Mouse (Mus musculus) MEL-GATA-1-ER (cell line): ENCODE measurements around the gene Pnpla7.
A peak's percentile ranks its signal among the peaks of the same experiment; 100 is the strongest.
"Not testable (repeated sequence)": the region's sequence is repeated elsewhere in the genome, so short reads cannot be mapped to it uniquely, and the experiment has no call there.

ENCODE experiments used
- DNase-seq: peaks from one replicate; pipeline ENCODE4 v3.0.0-alpha.2; 2012; ENCODE audit warnings: low read depth; ENCODE audit errors: extremely low read depth

Gene Pnpla7

GRCm38 (mm10) chr2:24975704-24976297 is at the start of gene Pnpla7:
TSS of gene Pnpla7 (plus strand) at chr2:24976033.
- DNase-seq, result peak; percentile 83

- DNase-seq, result peak; percentile 70
These were observed 49.4 kb upstream of the Pnpla7 start for GRCm38 (mm10) chr2:24926345-24926964.

- no peak for DNase-seq
These were observed 48.9 kb upstream of the Pnpla7 start for GRCm38 (mm10) chr2:24926965-24927358.

- no peak for DNase-seq
These were observed 47.9 kb upstream of the Pnpla7 start for GRCm38 (mm10) chr2:24927810-24928479.

GRCm38 (mm10) chr2:24929119-24929518 is 46.7 kb upstream of the Pnpla7 start:
- DNase-seq, result no peak

- DNase-seq, result no peak
These were observed 46.2 kb upstream of the Pnpla7 start for GRCm38 (mm10) chr2:24929593-24929992.

GRCm38 (mm10) chr2:24934441-24934963 is 41.3 kb upstream of the Pnpla7 start:
- no peak for DNase-seq

GRCm38 (mm10) chr2:24935057-24935796 is 40.6 kb upstream of the Pnpla7 start, which contains the start of gene Arrdc1:
TSS of gene Arrdc1 (minus strand) at chr2:24935252.
- peak; percentile 81 for DNase-seq

- no peak for DNase-seq
These were observed 33.7 kb upstream of the Pnpla7 start for GRCm38 (mm10) chr2:24942092-24942491.

- DNase-seq, result peak; percentile 39
These were observed 31.5 kb upstream of the Pnpla7 start for GRCm38 (mm10) chr2:24944304-24944703.

- DNase-seq, result peak; percentile 81
These were observed 26.2 kb upstream of the Pnpla7 start, which contains the start of gene Zmynd19 for GRCm38 (mm10) chr2:24949421-24950188. TSS of gene Zmynd19 (plus strand) at chr2:24949792.

GRCm38 (mm10) chr2:24950189-24950535 is 25.7 kb upstream of the Pnpla7 start:
- DNase-seq, result no peak

GRCm38 (mm10) chr2:24952537-24953055 is 23.2 kb upstream of the Pnpla7 start:
- DNase-seq, result peak; percentile 78

- DNase-seq, result no peak
These were observed 14.9 kb upstream of the Pnpla7 start for GRCm38 (mm10) chr2:24960910-24961309.

GRCm38 (mm10) chr2:24962304-24963000 is 13.4 kb upstream of the Pnpla7 start, which contains the start of gene Dph7:
TSS of gene Dph7 (plus strand) at chr2:24962400.
- peak; percentile 71 for DNase-seq

GRCm38 (mm10) chr2:24970386-24970785 is 5.4 kb upstream of the Pnpla7 start:
- peak; percentile 54 for DNase-seq

GRCm38 (mm10) chr2:24974452-24974851 is 1.4 kb upstream of the Pnpla7 start:
- DNase-seq, result not testable (repeated sequence)

GRCm38 (mm10) chr2:24974906-24975703 is 728 bp upstream of the Pnpla7 start, which contains the start of gene Mrpl41:
TSS of gene Mrpl41 (minus strand) at chr2:24975098.
- DNase-seq, result peak; percentile 89

- no peak for DNase-seq
These were observed 1.1 kb downstream of the Pnpla7 start for GRCm38 (mm10) chr2:24976960-24977359.
